Mouse (Mus musculus) hindbrain, embryonic 13.5 days (tissue): ENCODE data around the gene Rnf213. TPM values are rescaled to one million over a fixed set of nuclear protein-coding genes. Genes with fewer than 3 reads are reported as not detected.

ENCODE experiments used
- ATAC-seq: fragments of 200-750 bp; cut with Nextera tagmentation; 2 replicates; pipeline ENCODE4 v1.8.0; 2017; ENCODE audit warnings: moderate TSS enrichment; ENCODE audit not compliant: low FRiP score
- H3K27ac ChIP-seq: fragments of 300-500 bp; sonication (generic); 2 replicates; pipeline ENCODE4 v1.5.1; 2015; ENCODE audit warnings: inconsistent platforms, mild to moderate bottlenecking, moderate library complexity
- H3K27me3 ChIP-seq: fragments of 300-500 bp; sonication (generic); 2 replicates; pipeline ENCODE4 v1.6.1; 2015; ENCODE audit warnings: mild to moderate bottlenecking, inconsistent platforms
- H3K36me3 ChIP-seq: fragments of 300-500 bp; sonication (generic); 2 replicates; pipeline ENCODE4 v1.6.1; 2015; ENCODE audit warnings: mild to moderate bottlenecking, inconsistent platforms
- H3K4me1 ChIP-seq: fragments of 300-500 bp; sonication (generic); replicated peaks from 2 replicates; pipeline ENCODE4 v1.6.1; 2015; ENCODE audit warnings: inconsistent platforms
- H3K4me2 ChIP-seq: fragments of 300-500 bp; sonication (generic); 2 replicates; pipeline ENCODE4 v1.6.1; 2015; ENCODE audit warnings: inconsistent platforms, mild to moderate bottlenecking, moderate library complexity
- H3K4me3 ChIP-seq: fragments of 300-500 bp; sonication (generic); 2 replicates; pipeline ENCODE4 v1.5.1; 2015; ENCODE audit warnings: mild to moderate bottlenecking, inconsistent platforms
- H3K9ac ChIP-seq: fragments of 300-500 bp; sonication (generic); 2 replicates; pipeline ENCODE4 v1.6.1; 2015; ENCODE audit warnings: mild to moderate bottlenecking, inconsistent platforms
- H3K9me3 ChIP-seq: fragments of 300-500 bp; sonication (generic); 2 replicates; pipeline ENCODE4 v1.6.1; 2016; ENCODE audit warnings: inconsistent platforms
- WGBS: fragments of 180-500 bp; shearing (Covaris S2); methylation state at CpG from one replicate; pipeline ENCODE4 v1.1.7; 2015; 5-methylcytosine and 5-hydroxymethylcytosine counted together
- polyA plus RNA-seq: library from polyadenylated mRNA; unstranded; fragments of >200 nt; fragmentation: Nextera tagmentation; extraction: Ambion mirVana; gene quantifications from 2 replicates; pipeline ENCODE4 v1.2.1, GENCODE M21; 2015

The Rnf213 gene
- polyA plus RNA-seq, 1 experiment from 2014 or later, result 0.70 TPM

GRCm38 (mm10) chr11:119427986-119428385 lies 35.1 kb downstream of the Rnf213 start:
- Histone ChIP-seq H3K4me2 (peak overlapping the region; percentile 57), H3K4me1 (peaks cover 13% of the 10 kb centered on the region), H3K9ac (peak overlapping the region; percentile 62; the same call in 1 of the 2 replicates), H3K4me3 (peak overlapping the region; percentile 37), H3K27ac (no peak overlapping the region), H3K36me3 (no peaks in the 10 kb centered on the region), H3K9me3 (no peaks in the 10 kb centered on the region), H3K27me3 (no peaks in the 10 kb centered on the region)
- no peak for ATAC-seq
- WGBS, result 81% methylated on average over 5 of the region's 5 CpGs

- Histone ChIP-seq H3K4me2 (peak overlapping the region; percentile 57), H3K27me3 (no peaks in the 10 kb centered on the region), H3K4me3 (peak overlapping the region; percentile 37), H3K36me3 (no peaks in the 10 kb centered on the region), H3K9me3 (no peaks in the 10 kb centered on the region), H3K4me1 (peaks cover 13% of the 10 kb centered on the region), H3K9ac (peak overlapping the region; percentile 62), H3K27ac (no peak overlapping the region)
- WGBS, result 3% methylated on average over 33 of the region's 35 CpGs
- ATAC-seq, result no peak
Observed at GRCm38 (mm10) chr11:119428649-119429136, 35.8 kb downstream of the Rnf213 start.

- H3K4me3 ChIP-seq, result no peak overlapping the region
- no peaks in the 10 kb centered on the region for H3K27me3 ChIP-seq
- no peak for ATAC-seq
- peaks cover 13% of the 10 kb centered on the region for H3K4me1 ChIP-seq
- no peak overlapping the region for H3K27ac ChIP-seq
- H3K4me2 ChIP-seq, result no peak overlapping the region
- no peaks in the 10 kb centered on the region for H3K9me3 ChIP-seq
- 87% methylated on average over 12 of the region's 12 CpGs for WGBS
- no peak overlapping the region for H3K9ac ChIP-seq
- H3K36me3 ChIP-seq, result no peaks in the 10 kb centered on the region
Observed at GRCm38 (mm10) chr11:119431516-119431915, 38.6 kb downstream of the Rnf213 start.

- whole genome bisulfite sequencing, result 78% methylated on average over 7 of the region's 7 CpGs
- H3K27ac ChIP-seq, result no peak overlapping the region
- H3K9me3 ChIP-seq, result no peaks in the 10 kb centered on the region
- no peak for ATAC-seq
- H3K9ac ChIP-seq, result no peak overlapping the region
- no peak overlapping the region for H3K4me3 ChIP-seq
- H3K4me1 ChIP-seq, result peaks cover 13% of the 10 kb centered on the region
- H3K27me3 ChIP-seq, result no peaks in the 10 kb centered on the region
- no peak overlapping the region for H3K4me2 ChIP-seq
- no peaks in the 10 kb centered on the region for H3K36me3 ChIP-seq
Observed at GRCm38 (mm10) chr11:119432706-119433105, 39.8 kb downstream of the Rnf213 start.

- H3K4me1 ChIP-seq, result no peaks in the 10 kb centered on the region
- no peaks in the 10 kb centered on the region for H3K9me3 ChIP-seq
- no peaks in the 10 kb centered on the region for H3K36me3 ChIP-seq
- H3K9ac ChIP-seq, result no peak overlapping the region
- H3K27ac ChIP-seq, result no peak overlapping the region
- H3K4me3 ChIP-seq, result no peak overlapping the region
- no peak for ATAC-seq
- no peaks in the 10 kb centered on the region for H3K27me3 ChIP-seq
- WGBS, result 67% methylated on average over 4 of the region's 4 CpGs
- no peak overlapping the region for H3K4me2 ChIP-seq
Observed at GRCm38 (mm10) chr11:119434316-119434715, 41.4 kb downstream of the Rnf213 start.

GRCm38 (mm10) chr11:119435880-119436872 lies 43.3 kb downstream of the Rnf213 start:
- Histone ChIP-seq H3K9me3 (no peaks in the 10 kb centered on the region), H3K27me3 (no peaks in the 10 kb centered on the region), H3K9ac (no peak overlapping the region), H3K27ac (no peak overlapping the region), H3K36me3 (no peaks in the 10 kb centered on the region), H3K4me2 (no peak overlapping the region), H3K4me1 (no peaks in the 10 kb centered on the region), H3K4me3 (no peak overlapping the region)
- 80% methylated on average over 19 of the region's 19 CpGs for WGBS
- ATAC-seq, result no peak

- no peak for ATAC-seq
- Histone ChIP-seq H3K4me1 (no peaks in the 10 kb centered on the region), H3K4me2 (no peak overlapping the region), H3K27me3 (no peaks in the 10 kb centered on the region), H3K36me3 (no peaks in the 10 kb centered on the region), H3K27ac (no peak overlapping the region), H3K4me3 (no peak overlapping the region), H3K9me3 (no peaks in the 10 kb centered on the region), H3K9ac (no peak overlapping the region)
- 89% methylated on average over 8 of the region's 8 CpGs for WGBS
Observed at GRCm38 (mm10) chr11:119438776-119439175, 45.9 kb downstream of the Rnf213 start.

GRCm38 (mm10) chr11:119442199-119442598 lies 49.3 kb downstream of the Rnf213 start:
- WGBS, result 95% methylated on average over 8 of the region's 8 CpGs
- H3K9me3 ChIP-seq, result no peaks in the 10 kb centered on the region
- H3K27me3 ChIP-seq, result no peaks in the 10 kb centered on the region
- no peak overlapping the region for H3K4me3 ChIP-seq
- no peak overlapping the region for H3K27ac ChIP-seq
- ATAC-seq, result no peak
- no peaks in the 10 kb centered on the region for H3K36me3 ChIP-seq
- no peak overlapping the region for H3K4me2 ChIP-seq
- H3K9ac ChIP-seq, result no peak overlapping the region
- no peaks in the 10 kb centered on the region for H3K4me1 ChIP-seq

- H3K9me3 ChIP-seq, result no peaks in the 10 kb centered on the region
- H3K27me3 ChIP-seq, result no peaks in the 10 kb centered on the region
- H3K4me3 ChIP-seq, result no peak overlapping the region
- no peak overlapping the region for H3K9ac ChIP-seq
- WGBS, result 94% methylated on average over 9 of the region's 9 CpGs
- H3K4me1 ChIP-seq, result no peaks in the 10 kb centered on the region
- H3K27ac ChIP-seq, result no peak overlapping the region
- H3K4me2 ChIP-seq, result no peak overlapping the region
- no peak for ATAC-seq
- H3K36me3 ChIP-seq, result no peaks in the 10 kb centered on the region
Observed at GRCm38 (mm10) chr11:119443442-119443841, 50.5 kb downstream of the Rnf213 start.

- no peak for ATAC-seq
- H3K36me3 ChIP-seq, result no peaks in the 10 kb centered on the region
- no peaks in the 10 kb centered on the region for H3K27me3 ChIP-seq
- 89% methylated on average over 4 of the region's 4 CpGs for WGBS
- H3K9me3 ChIP-seq, result no peaks in the 10 kb centered on the region
- H3K4me2 ChIP-seq, result no peak overlapping the region
- H3K4me3 ChIP-seq, result no peak overlapping the region
- H3K4me1 ChIP-seq, result no peaks in the 10 kb centered on the region
- H3K27ac ChIP-seq, result no peak overlapping the region
- H3K9ac ChIP-seq, result no peak overlapping the region
Observed at GRCm38 (mm10) chr11:119456097-119456496, 63.2 kb downstream of the Rnf213 start.

- Histone ChIP-seq H3K27me3 (no peaks in the 10 kb centered on the region), H3K36me3 (0 out of 2 replicates have a peak, but pooled peaks cover 2% of the 10 kb centered on the region), H3K4me2 (no peak overlapping the region), H3K9me3 (no peaks in the 10 kb centered on the region), H3K9ac (no peak overlapping the region), H3K27ac (no peak overlapping the region), H3K4me3 (no peak overlapping the region), H3K4me1 (no peaks in the 10 kb centered on the region)
- ATAC-seq, result no peak
- WGBS, result 95% methylated on average over 4 of the region's 4 CpGs
Observed at GRCm38 (mm10) chr11:119477876-119478275, 85.0 kb downstream of the Rnf213 start.

- H3K36me3 ChIP-seq, result 0 out of 2 replicates have a peak, but pooled peaks cover 11% of the 10 kb centered on the region
- peak within 1 kb of the TSS; percentile 93 for H3K9ac ChIP-seq
- no peaks in the 10 kb centered on the region for H3K9me3 ChIP-seq
- peak; percentile 95 for ATAC-seq
- H3K4me2 ChIP-seq, result peak within 1 kb of the TSS; percentile 86
- peak within 1 kb of the TSS; percentile 97 for H3K27ac ChIP-seq
- under 1% methylated on average over 63 of the region's 66 CpGs for WGBS
- H3K4me3 ChIP-seq, result peak within 1 kb of the TSS; percentile 85
- H3K27me3 ChIP-seq, result 0 out of 2 replicates have a peak, but pooled peaks cover 2% of the 10 kb centered on the region
- H3K4me1 ChIP-seq, result peaks cover 30% of the 10 kb centered on the region
Observed at GRCm38 (mm10) chr11:119490861-119491689, 98.2 kb downstream of the Rnf213 start, which contains the start of gene Endov. Gene Endov, plus strand, starts transcription at chr11:119491347.
